Mouse (Mus musculus): Measurements from ENCODE around the gene Tbxas1.

GRCm38 (mm10) chr6:39005945-39006572 is 130.9 kb downstream of the Tbxas1 start:
- TF ChIP-seq POLR2A (IDR thresholded peaks at IDR 0.05; ENCODE audit: extremely low read depth, insufficient read depth, low read length) (no peak), CTCF (IDR thresholded peaks at IDR 0.05; ENCODE audit: low read depth, low read length) (no peak)
